Mouse (Mus musculus): ENCODE data around the gene Ap1s1. TPM values are rescaled to one million over a fixed set of nuclear protein-coding genes. Genes with fewer than 3 reads are reported as not detected.

The Ap1s1 gene
- polyA plus RNA-seq (2017; shearing (Covaris generic)): 100 TPM

GRCm38 (mm10) chr5:137045402-137046323 is at the start of gene Ap1s1:
Ap1s1 (minus strand) TSS chr5:137046135.

GRCm38 (mm10) chr5:137072079-137072960 is 26.4 kb upstream of the Ap1s1 start, which contains the start of gene Serpine1:
Serpine1 (minus strand) TSS chr5:137072268.

GRCm38 (mm10) chr5:137026092-137026491 is 19.8 kb downstream of the Ap1s1 start, which contains the start of gene Vgf:
Vgf (plus strand) TSS chr5:137026392.

GRCm38 (mm10) chr5:136987934-136988271 is 58.0 kb downstream of the Ap1s1 start, which contains the start of gene Znhit1:
Znhit1 (minus strand) TSS chr5:136988021.

GRCm38 (mm10) chr5:136986695-136987137 is 59.2 kb downstream of the Ap1s1 start, which contains the start of gene Plod3:
Plod3 (plus strand) TSS chr5:136987019.

Other genes with a start within 250 kb of the Ap1s1 start
- not detected for gene Col26a1, start 162.9 kb downstream of the Ap1s1 start, polyA plus RNA-seq (2017; shearing (Covaris generic))
- 10.3 TPM for gene Ift22, start 138.0 kb downstream of the Ap1s1 start, polyA plus RNA-seq (2017; shearing (Covaris generic))
- 320 TPM for gene Fis1, start 92.9 kb downstream of the Ap1s1 start, polyA plus RNA-seq (2017; shearing (Covaris generic))
- gene Cldn15, start 79.5 kb downstream of the Ap1s1 start, polyA plus RNA-seq (2017; shearing (Covaris generic)): not detected
- gene Plod3, start 59.1 kb downstream of the Ap1s1 start, polyA plus RNA-seq (2017; shearing (Covaris generic)): 13.6 TPM
- 68.7 TPM for gene Znhit1, start 58.1 kb downstream of the Ap1s1 start, polyA plus RNA-seq (2017; shearing (Covaris generic))
- not detected for gene Vgf, start 19.7 kb downstream of the Ap1s1 start, polyA plus RNA-seq (2017; shearing (Covaris generic))
- not detected for gene Serpine1, start 26.1 kb upstream of the Ap1s1 start, polyA plus RNA-seq (2017; shearing (Covaris generic))
- 23.0 TPM for gene Trim56, start 70.1 kb upstream of the Ap1s1 start, polyA plus RNA-seq (2017; shearing (Covaris generic))
- gene Muc3, start 103.2 kb upstream of the Ap1s1 start, polyA plus RNA-seq (2017; shearing (Covaris generic)): not detected
- 1.8 TPM for gene Muc3a, start 166.3 kb upstream of the Ap1s1 start, polyA plus RNA-seq (2017; shearing (Covaris generic))
- gene Ache, start 241.4 kb upstream of the Ap1s1 start, polyA plus RNA-seq (2017; shearing (Covaris generic)): 0.33 TPM
- gene Ufsp1, start 248.5 kb upstream of the Ap1s1 start, polyA plus RNA-seq (2017; shearing (Covaris generic)): 2.5 TPM